Mouse (Mus musculus) forebrain, postnatal 0 days (tissue): ENCODE measurements around the gene Fetub. TPM values are rescaled to one million over a fixed set of nuclear protein-coding genes. Genes with fewer than 3 reads are reported as not detected.

ENCODE experiments used
- ATAC-seq: fragments of 200-750 bp; cut with Nextera tagmentation; 2 replicates; pipeline ENCODE4 v1.8.0; 2017; ENCODE audit warnings: mild to moderate bottlenecking, moderate library complexity
- DNase-seq: peaks from one replicate; pipeline ENCODE4 v3.0.0-alpha.2; 2015
- H3K27ac ChIP-seq: fragments of 300-500 bp; sonication (generic); 2 replicates; pipeline ENCODE4 v1.5.1; 2014; ENCODE audit warnings: low read depth, mild to moderate bottlenecking, antibody characterized with exemption, low read length, moderate library complexity, mixed read lengths
- H3K27me3 ChIP-seq: fragments of 300-500 bp; sonication (generic); 2 replicates; pipeline ENCODE4 v1.6.1; 2014; ENCODE audit warnings: mild to moderate bottlenecking, low read length, mixed read lengths; ENCODE audit not compliant: insufficient read depth
- H3K36me3 ChIP-seq: fragments of 300-500 bp; sonication (generic); 2 replicates; pipeline ENCODE4 v1.6.1; 2014; ENCODE audit warnings: mild to moderate bottlenecking, moderate library complexity; ENCODE audit not compliant: insufficient read depth
- H3K4me1 ChIP-seq: fragments of 300-500 bp; sonication (generic); 2 replicates; pipeline ENCODE4 v1.6.1; 2014; ENCODE audit warnings: antibody characterized with exemption; ENCODE audit not compliant: insufficient read depth
- H3K4me2 ChIP-seq: fragments of 300-500 bp; sonication (generic); 2 replicates; pipeline ENCODE4 v1.6.1; 2014; ENCODE audit warnings: low read depth, mild to moderate bottlenecking, moderate library complexity
- H3K4me3 ChIP-seq: fragments of 300-500 bp; sonication (generic); 2 replicates; pipeline ENCODE4 v1.5.1; 2014; ENCODE audit warnings: low read depth, low read length, mixed read lengths
- H3K9ac ChIP-seq: fragments of 300-500 bp; sonication (generic); 2 replicates; pipeline ENCODE4 v1.6.1; 2014; ENCODE audit warnings: mild to moderate bottlenecking
- H3K9me3 ChIP-seq: fragments of 300-500 bp; sonication (generic); 2 replicates; pipeline ENCODE4 v1.6.1; 2016; ENCODE audit warnings: low read length
- CTCF ChIP-seq: sonication (generic); IDR thresholded peaks from 2 replicates; pipeline ENCODE4 v1.5.1; 2016; ENCODE audit warnings: antibody characterized with exemption, control low read depth, low read depth
- WGBS: fragments of 180-500 bp; shearing (Covaris S2); extraction: QIAGEN DNeasy Blood & Tissue Kit; methylation state at CpG from one replicate; pipeline ENCODE4 v1.1.7; 2014; 5-methylcytosine and 5-hydroxymethylcytosine counted together
- polyA plus RNA-seq: library from polyadenylated mRNA; unstranded; fragments of >200 nt; fragmentation: Nextera tagmentation; extraction: Ambion mirVana; gene quantifications from 2 replicates; pipeline ENCODE4 v1.2.1, GENCODE M21; 2015
- total RNA-seq: library from RNA; depleted of rRNA; stranded (reverse); fragments of >200 nt; gene quantifications from 2 replicates; pipeline ENCODE4 v1.2.3, GENCODE M21; 2014

Gene Fetub
- total and polyA plus RNA-seq, 2 experiments from 2014 or later, result 0.15 TPM; not detected in 1

GRCm38 (mm10) chr16:22889716-22890115, 28.4 kb upstream of the Fetub start:
- 92% methylated on average over 8 of the region's 8 CpGs for WGBS
- DNase-seq (no peak), ATAC-seq (no peak)
- H3K4me1 ChIP-seq, result no peaks in the 10 kb centered on the region
- no peak overlapping the region for H3K9ac ChIP-seq
- no peaks in the 10 kb centered on the region for H3K36me3 ChIP-seq
- H3K27me3 ChIP-seq, result no peaks in the 10 kb centered on the region
- H3K4me3 ChIP-seq, result no peak overlapping the region
- no peaks in the 10 kb centered on the region for H3K9me3 ChIP-seq
- no peak for TF ChIP-seq CTCF
- H3K27ac ChIP-seq, result no peak overlapping the region
- no peak overlapping the region for H3K4me2 ChIP-seq

- Histone ChIP-seq H3K4me3 (no peak within 1 kb of the TSS), H3K4me2 (no peak within 1 kb of the TSS), H3K4me1 (no peaks in the 10 kb centered on the region), H3K27ac (no peak within 1 kb of the TSS), H3K9me3 (no peaks in the 10 kb centered on the region), H3K27me3 (no peaks in the 10 kb centered on the region), H3K36me3 (no peaks in the 10 kb centered on the region), H3K9ac (no peak within 1 kb of the TSS)
- no peak for TF ChIP-seq CTCF
- no peak for ATAC-seq
- DNase-seq, result no peak
- 79% methylated on average over 11 of the region's 11 CpGs for WGBS
These were observed 27.2 kb upstream of the Fetub start, which contains the start of gene Ahsg for GRCm38 (mm10) chr16:22890683-22891510. TSS of gene Ahsg (plus strand) at chr16:22891277.

- DNase-seq (no peak), ATAC-seq (no peak)
- Histone ChIP-seq H3K9me3 (no peaks in the 10 kb centered on the region), H3K4me1 (no peaks in the 10 kb centered on the region), H3K36me3 (no peaks in the 10 kb centered on the region), H3K4me3 (no peak overlapping the region), H3K4me2 (no peak overlapping the region), H3K9ac (no peak overlapping the region), H3K27ac (no peak overlapping the region), H3K27me3 (no peaks in the 10 kb centered on the region)
- no peak for TF ChIP-seq CTCF
- WGBS, result 95% methylated on average over 8 of the region's 8 CpGs
These were observed 26.4 kb upstream of the Fetub start for GRCm38 (mm10) chr16:22891733-22892154.

GRCm38 (mm10) chr16:22894095-22894494, 24.0 kb upstream of the Fetub start:
- TF ChIP-seq CTCF, result no peak
- Histone ChIP-seq H3K4me2 (no peak overlapping the region), H3K27ac (no peak overlapping the region), H3K4me3 (no peak overlapping the region), H3K9ac (no peak overlapping the region), H3K9me3 (no peaks in the 10 kb centered on the region), H3K27me3 (no peaks in the 10 kb centered on the region), H3K4me1 (no peaks in the 10 kb centered on the region), H3K36me3 (no peaks in the 10 kb centered on the region)
- 74% methylated on average over 8 of the region's 8 CpGs for WGBS
- ATAC-seq (no peak), DNase-seq (no peak)

- Histone ChIP-seq H3K9ac (no peak overlapping the region), H3K4me3 (no peak overlapping the region), H3K9me3 (no peaks in the 10 kb centered on the region), H3K4me2 (no peak overlapping the region), H3K27ac (no peak overlapping the region), H3K27me3 (no peaks in the 10 kb centered on the region), H3K4me1 (no peaks in the 10 kb centered on the region), H3K36me3 (no peaks in the 10 kb centered on the region)
- no peak for TF ChIP-seq CTCF
- DNase-seq (no peak), ATAC-seq (no peak)
- WGBS, result 73% methylated on average over 2 of the region's 2 CpGs
These were observed 21.5 kb upstream of the Fetub start for GRCm38 (mm10) chr16:22896618-22897017.

GRCm38 (mm10) chr16:22899346-22899745, 18.8 kb upstream of the Fetub start:
- WGBS, result 44% methylated on average over 5 of the region's 5 CpGs

GRCm38 (mm10) chr16:22899866-22900570, 18.1 kb upstream of the Fetub start:
- no peak for TF ChIP-seq CTCF
- no peaks in the 10 kb centered on the region for H3K36me3 ChIP-seq
- no peak for ATAC-seq
- no peak overlapping the region for H3K9ac ChIP-seq
- no peak for DNase-seq
- no peaks in the 10 kb centered on the region for H3K27me3 ChIP-seq
- H3K4me1 ChIP-seq, result no peaks in the 10 kb centered on the region
- 88% methylated on average over 10 of the region's 10 CpGs for WGBS
- H3K27ac ChIP-seq, result no peak overlapping the region
- H3K9me3 ChIP-seq, result no peaks in the 10 kb centered on the region
- no peak overlapping the region for H3K4me2 ChIP-seq
- H3K4me3 ChIP-seq, result no peak overlapping the region

More at GRCm38 (mm10) chr16:22899346-22899745, 18.8 kb upstream of the Fetub start:
- no peak overlapping the region for H3K9ac ChIP-seq
- no peak for TF ChIP-seq CTCF
- no peaks in the 10 kb centered on the region for H3K9me3 ChIP-seq
- H3K27ac ChIP-seq, result no peak overlapping the region
- H3K27me3 ChIP-seq, result no peaks in the 10 kb centered on the region
- DNase-seq, result no peak
- H3K4me3 ChIP-seq, result no peak overlapping the region
- H3K36me3 ChIP-seq, result no peaks in the 10 kb centered on the region
- no peak overlapping the region for H3K4me2 ChIP-seq
- no peak for ATAC-seq
- no peaks in the 10 kb centered on the region for H3K4me1 ChIP-seq
